20 mouse cellular contexts compared by ENCODE assay signal in genomic region chr15:84285453-84285852, GRCm38 (mm10). TPM values are rescaled to one million over a fixed set of nuclear protein-coding genes. Genes with fewer than 3 reads are reported as not detected.
A peak's percentile ranks its signal among the peaks of the same experiment; 100 is the strongest.
DNase-seq lines count a peak whose midpoint lies in the region; ATAC-seq and TF ChIP-seq lines count a peak whose summit lies in the region.
"Had no signal": no experiment of that assay in that cellular context is flagged by ENCODE, and none has a peak within 500 bp of the region (broad histone marks: within the 10 kb centered on the region; RNA-seq: fewer than 3 reads in every experiment).

No protein-coding gene starts in this region.

- no peak overlapping the region for H3K9ac ChIP-seq in hindbrain, postnatal 0 days (replicated peaks; ENCODE audit: low read length)
- H3K9ac ChIP-seq in hindbrain, embryonic 16.5 days (ENCODE audit: low read depth, low read length) = no peak overlapping the region
- no peak overlapping the region for H3K9ac ChIP-seq in midbrain, embryonic 11.5 days (ENCODE audit: low read length)
- H3K9ac ChIP-seq in midbrain, embryonic 15.5 days = no peak overlapping the region
- H3K9ac ChIP-seq in embryonic facial prominence, embryonic 11.5 days (replicated peaks; ENCODE audit: low read length) = no peak overlapping the region
- no peak overlapping the region for H3K9ac ChIP-seq in limb, embryonic 14.5 days (ENCODE audit: low read depth, low read length, severe bottlenecking)
- H3K9ac ChIP-seq: embryonic facial prominence, embryonic 12.5 days; forebrain, embryonic 12.5 days; heart, embryonic 12.5 days; hindbrain, embryonic 12.5 days; intestine, embryonic 15.5 days had no signal

- H3K36me3 ChIP-seq in hindbrain, postnatal 0 days (ENCODE audit: insufficient read depth, low read length) = no peaks in the 10 kb centered on the region
- H3K36me3 ChIP-seq in hindbrain, embryonic 16.5 days (ENCODE audit: control insufficient read depth, insufficient read depth, low read length) = no peaks in the 10 kb centered on the region
- no peaks in the 10 kb centered on the region for H3K36me3 ChIP-seq in midbrain, embryonic 11.5 days (ENCODE audit: control insufficient read depth, insufficient read depth, low read length)
- no peaks in the 10 kb centered on the region for H3K36me3 ChIP-seq in midbrain, embryonic 15.5 days (replicated peaks)
- no peaks in the 10 kb centered on the region for H3K36me3 ChIP-seq in embryonic facial prominence, embryonic 11.5 days (replicated peaks; ENCODE audit: control insufficient read depth, insufficient read depth, low read depth, low read length)
- no peaks in the 10 kb centered on the region for H3K36me3 ChIP-seq in limb, embryonic 14.5 days (ENCODE audit: control insufficient read depth, insufficient read depth, low read length)
- H3K36me3 ChIP-seq: embryonic facial prominence, embryonic 12.5 days; forebrain, embryonic 12.5 days; hindbrain, embryonic 12.5 days; intestine, embryonic 15.5 days had no signal

- H3K9me3 ChIP-seq in hindbrain, postnatal 0 days (ENCODE audit: low read length) = no peaks in the 10 kb centered on the region
- H3K9me3 ChIP-seq in hindbrain, embryonic 16.5 days (ENCODE audit: control insufficient read depth, low read length) = no peaks in the 10 kb centered on the region; the same call in 1 of the 2 replicates
- H3K9me3 ChIP-seq in midbrain, embryonic 11.5 days (ENCODE audit: control insufficient read depth, low read length) = no peaks in the 10 kb centered on the region
- no peaks in the 10 kb centered on the region for H3K9me3 ChIP-seq in midbrain, embryonic 15.5 days
- H3K9me3 ChIP-seq in embryonic facial prominence, embryonic 11.5 days (replicated peaks; ENCODE audit: control insufficient read depth, low read length) = no peaks in the 10 kb centered on the region
- H3K9me3 ChIP-seq in limb, embryonic 14.5 days (ENCODE audit: control insufficient read depth, low read length) = no peaks in the 10 kb centered on the region
- H3K9me3 ChIP-seq: embryonic facial prominence, embryonic 12.5 days; heart, embryonic 12.5 days; hindbrain, embryonic 12.5 days; intestine, embryonic 15.5 days had no signal

- H3K27me3 ChIP-seq in hindbrain, postnatal 0 days (ENCODE audit: insufficient read depth, low read length) = no peaks in the 10 kb centered on the region
- H3K27me3 ChIP-seq in hindbrain, embryonic 16.5 days (replicated peaks; ENCODE audit: control insufficient read depth, insufficient read depth, low read length) = no peaks in the 10 kb centered on the region
- H3K27me3 ChIP-seq in midbrain, embryonic 11.5 days (ENCODE audit: control insufficient read depth, insufficient read depth, low read length) = no peaks in the 10 kb centered on the region; the same call in 1 of the 2 replicates
- no peaks in the 10 kb centered on the region for H3K27me3 ChIP-seq in midbrain, embryonic 15.5 days (replicated peaks)
- H3K27me3 ChIP-seq in embryonic facial prominence, embryonic 11.5 days (ENCODE audit: control insufficient read depth, insufficient read depth, low read length) = no peaks in the 10 kb centered on the region
- no peaks in the 10 kb centered on the region for H3K27me3 ChIP-seq in limb, embryonic 14.5 days (ENCODE audit: control insufficient read depth, insufficient read depth, low read length)
- H3K27me3 ChIP-seq: embryonic facial prominence, embryonic 12.5 days; forebrain, embryonic 12.5 days; heart, embryonic 12.5 days; intestine, embryonic 15.5 days had no signal

- no peak for TF ChIP-seq POLR2A in limb, embryonic 14.5 days (IDR thresholded peaks at IDR 0.05; ENCODE audit: borderline replicate concordance, extremely low read depth, insufficient read depth, insufficient read length)

- no peak overlapping the region for H3K27ac ChIP-seq in hindbrain, postnatal 0 days
- no peak overlapping the region for H3K27ac ChIP-seq in hindbrain, embryonic 16.5 days (ENCODE audit: low read depth, low read length)
- H3K27ac ChIP-seq in midbrain, embryonic 11.5 days (ENCODE audit: low read depth, low read length) = no peak overlapping the region
- no peak overlapping the region for H3K27ac ChIP-seq in midbrain, embryonic 15.5 days
- H3K27ac ChIP-seq in embryonic facial prominence, embryonic 11.5 days (replicated peaks; ENCODE audit: low read depth, low read length) = no peak overlapping the region
- no peak overlapping the region for H3K27ac ChIP-seq in limb, embryonic 14.5 days (replicated peaks; ENCODE audit: low read depth, low read length)
- H3K27ac ChIP-seq: embryonic facial prominence, embryonic 12.5 days; forebrain, embryonic 12.5 days; heart, adult 2 months; hindbrain, embryonic 12.5 days; intestine, embryonic 15.5 days had no signal

- no peak overlapping the region for H3K4me2 ChIP-seq in hindbrain, postnatal 0 days (ENCODE audit: low read depth, low read length)
- H3K4me2 ChIP-seq in hindbrain, embryonic 16.5 days (ENCODE audit: low read length) = no peak overlapping the region
- H3K4me2 ChIP-seq in midbrain, embryonic 11.5 days = no peak overlapping the region
- H3K4me2 ChIP-seq in midbrain, embryonic 15.5 days = no peak overlapping the region
- no peak overlapping the region for H3K4me2 ChIP-seq in embryonic facial prominence, embryonic 11.5 days (ENCODE audit: low read depth, low read length)
- H3K4me2 ChIP-seq in limb, embryonic 14.5 days (replicated peaks; ENCODE audit: low read depth, low read length, severe bottlenecking) = no peak overlapping the region
- H3K4me2 ChIP-seq: embryonic facial prominence, embryonic 12.5 days; forebrain, embryonic 12.5 days; heart, embryonic 12.5 days; hindbrain, embryonic 12.5 days; intestine, embryonic 15.5 days had no signal

- ATAC-seq in hindbrain, postnatal 0 days = no peak
- ATAC-seq in hindbrain, embryonic 16.5 days = no peak
- ATAC-seq in midbrain, embryonic 11.5 days (ENCODE audit: low FRiP score) = peak; percentile 24; the same call in 1 of the 2 replicates
- ATAC-seq in midbrain, embryonic 15.5 days (replicated peaks) = no peak
- 0 out of 2 replicates have a peak, but pooled peaks have one; percentile 30 for ATAC-seq in embryonic facial prominence, embryonic 11.5 days (replicated peaks; ENCODE audit: insufficient number of reproducible peaks, low FRiP score, low TSS enrichment, low read depth)
- ATAC-seq in limb, embryonic 14.5 days (ENCODE audit: low FRiP score, low read depth) = peak; percentile 55; the same call in 1 of the 2 replicates
- ATAC-seq: forebrain, embryonic 16.5 days; intestine, embryonic 15.5 days had no signal

- peak; percentile 46 for DNase-seq in hindbrain, postnatal 0 days (ENCODE audit: low spot score)
- DNase-seq in midbrain, embryonic 11.5 days (ENCODE audit: low spot score, missing footprints) = no peak
- no peak for DNase-seq in embryonic facial prominence, embryonic 11.5 days (ENCODE audit: low spot score)
- DNase-seq in limb, embryonic 14.5 days (ENCODE audit: low spot score) = peak; percentile 20
- DNase-seq in kidney, postnatal 25 days = no peak
- DNase-seq: adrenal gland, adult 2 months; adrenal gland, postnatal 36 days; cerebellum, adult 11 months; cerebellum, adult 8-10 months; cerebellum, postnatal 25 days; gastrocnemius, postnatal 14 days; heart, adult 2 months had no signal

- H3K4me3 ChIP-seq in hindbrain, postnatal 0 days (ENCODE audit: low read length) = no peak overlapping the region
- H3K4me3 ChIP-seq in hindbrain, embryonic 16.5 days (ENCODE audit: low read length) = no peak overlapping the region
- no peak overlapping the region for H3K4me3 ChIP-seq in midbrain, embryonic 11.5 days (ENCODE audit: low read depth, low read length)
- no peak overlapping the region for H3K4me3 ChIP-seq in midbrain, embryonic 15.5 days
- H3K4me3 ChIP-seq in embryonic facial prominence, embryonic 11.5 days (ENCODE audit: low read depth, low read length) = no peak overlapping the region
- H3K4me3 ChIP-seq in limb, embryonic 14.5 days (replicated peaks; ENCODE audit: low read length) = no peak overlapping the region
- H3K4me3 ChIP-seq: embryonic facial prominence, embryonic 12.5 days; forebrain, embryonic 12.5 days; heart, adult 2 months; heart, embryonic 12.5 days; hindbrain, embryonic 12.5 days; intestine, embryonic 15.5 days had no signal

- WGBS in hindbrain, postnatal 0 days = 58% methylated on average over 7 of the region's 7 CpGs
- 65% methylated on average over 7 of the region's 7 CpGs for WGBS in hindbrain, embryonic 16.5 days
- 79% methylated on average over 7 of the region's 7 CpGs for WGBS in midbrain, embryonic 11.5 days
- WGBS in midbrain, embryonic 15.5 days = 78% methylated on average over 7 of the region's 7 CpGs
- WGBS in embryonic facial prominence, embryonic 11.5 days = 65% methylated on average over 7 of the region's 7 CpGs
- WGBS in limb, embryonic 14.5 days = 65% methylated on average over 7 of the region's 7 CpGs

- H3K4me1 ChIP-seq in hindbrain, postnatal 0 days (ENCODE audit: insufficient read depth, low read length) = 0 out of 2 replicates have a peak, but pooled peaks cover 5% of the 10 kb centered on the region
- H3K4me1 ChIP-seq in hindbrain, embryonic 16.5 days (ENCODE audit: control insufficient read depth, insufficient read depth, low read depth, low read length) = peaks cover 2% of the 10 kb centered on the region; the same call in 1 of the 2 replicates
- H3K4me1 ChIP-seq in midbrain, embryonic 11.5 days (ENCODE audit: control insufficient read depth, insufficient read depth, low read length) = peaks cover 4% of the 10 kb centered on the region; the same call in 1 of the 2 replicates
- H3K4me1 ChIP-seq in midbrain, embryonic 15.5 days = no peaks in the 10 kb centered on the region; the same call in 1 of the 2 replicates
- H3K4me1 ChIP-seq in embryonic facial prominence, embryonic 11.5 days (ENCODE audit: control insufficient read depth, insufficient read depth, low read length) = no peaks in the 10 kb centered on the region
- H3K4me1 ChIP-seq in limb, embryonic 14.5 days (ENCODE audit: control insufficient read depth, insufficient read depth, low read length) = no peaks in the 10 kb centered on the region
- H3K4me1 ChIP-seq: embryonic facial prominence, embryonic 12.5 days; intestine, embryonic 15.5 days had no signal

- TF ChIP-seq CTCF in hindbrain, postnatal 0 days (IDR thresholded peaks at IDR 0.05; ENCODE audit: low read depth) = no peak

RNA-seq across cellular contexts. Expression of gene Parvg, which starts 38.4 kb away (rescaled TPM):
- 1.1 and 1.4 TPM in 2 replicates for total RNA-seq in hindbrain, postnatal 0 days (2014; rRNA removed)
- 1.8 and 1.9 TPM in 2 replicates for polyA plus RNA-seq in hindbrain, postnatal 0 days (2015; fragmentation: Nextera tagmentation; extraction: Ambion mirVana)
- 1.4 TPM in 2 replicates for polyA plus RNA-seq in hindbrain, embryonic 16.5 days (2015; fragmentation: Nextera tagmentation; extraction: Ambion mirVana)
- polyA plus RNA-seq in midbrain, embryonic 11.5 days (2014; fragmentation: Nextera tagmentation; extraction: Ambion mirVana) = 0.63 and 1.2 TPM in 2 replicates
- polyA plus RNA-seq in midbrain, embryonic 15.5 days (2015; fragmentation: Nextera tagmentation; extraction: Ambion mirVana) = 0.86 and 0.89 TPM in 2 replicates
- 0.42 and 1.2 TPM in 2 replicates for polyA plus RNA-seq in embryonic facial prominence, embryonic 11.5 days (2014; fragmentation: Nextera tagmentation; extraction: Ambion mirVana)
- polyA plus RNA-seq in limb, embryonic 14.5 days (2012; rRNA removed) = 3.6 and 3.9 TPM in 2 replicates
- 2.5 and 2.8 TPM in 2 replicates for polyA plus RNA-seq in limb, embryonic 14.5 days (2014; fragmentation: Nextera tagmentation; extraction: Ambion mirVana)

RNA-seq across cellular contexts. Expression of gene Parvb, which starts 53.6 kb away (rescaled TPM):
- 9.4 and 9.5 TPM in 2 replicates for total RNA-seq in hindbrain, postnatal 0 days (2014; rRNA removed)
- polyA plus RNA-seq in hindbrain, postnatal 0 days (2015; fragmentation: Nextera tagmentation; extraction: Ambion mirVana) = 4.3 and 6.2 TPM in 2 replicates
- 4.3 and 4.8 TPM in 2 replicates for polyA plus RNA-seq in hindbrain, embryonic 16.5 days (2015; fragmentation: Nextera tagmentation; extraction: Ambion mirVana)
- 10.2 and 10.8 TPM in 2 replicates for polyA plus RNA-seq in midbrain, embryonic 11.5 days (2014; fragmentation: Nextera tagmentation; extraction: Ambion mirVana)
- 4.2 and 5.4 TPM in 2 replicates for polyA plus RNA-seq in midbrain, embryonic 15.5 days (2015; fragmentation: Nextera tagmentation; extraction: Ambion mirVana)
- 6.0 and 7.3 TPM in 2 replicates for polyA plus RNA-seq in embryonic facial prominence, embryonic 11.5 days (2014; fragmentation: Nextera tagmentation; extraction: Ambion mirVana)
- 13.5 and 14.0 TPM in 2 replicates for polyA plus RNA-seq in limb, embryonic 14.5 days (2012; rRNA removed)
- polyA plus RNA-seq in limb, embryonic 14.5 days (2014; fragmentation: Nextera tagmentation; extraction: Ambion mirVana) = 2.4 and 2.6 TPM in 2 replicates

Comparison
In these comparisons a context has a peak if more than half of its experiments do, and no peak if none do; other contexts are left out.
1. ATAC-seq: peak in midbrain, embryonic 11.5 days (single experiment), embryonic facial prominence, embryonic 11.5 days (single experiment) and limb, embryonic 14.5 days (single experiment); none in hindbrain, postnatal 0 days (single experiment), hindbrain, embryonic 16.5 days (single experiment) and midbrain, embryonic 15.5 days (single experiment).
2. DNase-seq: peak in hindbrain, postnatal 0 days (single experiment) and limb, embryonic 14.5 days (single experiment); none in midbrain, embryonic 11.5 days (single experiment), embryonic facial prominence, embryonic 11.5 days (single experiment) and kidney, postnatal 25 days (0 of 2).